Mouse (Mus musculus) CH12.LX (cell line): Measurements from ENCODE around the gene Ccdc6. TPM values are rescaled to one million over a fixed set of nuclear protein-coding genes. Genes with fewer than 3 reads are reported as not detected.

Source experiments
- DNase-seq: peaks from one replicate; pipeline ENCODE4 v3.0.0-alpha.2; 2013; ENCODE audit errors: extremely low read depth
- H3K27ac ChIP-seq: 2 replicates; pipeline ENCODE4 v1.5.1; 2012; ENCODE audit warnings: low read depth, mild to moderate bottlenecking, control low read depth, moderate library complexity; ENCODE audit not compliant: insufficient read depth
- H3K27me3 ChIP-seq: replicated peaks from 2 replicates; pipeline ENCODE3; 2012; ENCODE audit warnings: inconsistent platforms
- H3K36me3 ChIP-seq, 2 experiments: replicated peaks in 1 of 2; 2 replicates each; pipeline versions ENCODE3 to v1.6.1; 2012; ENCODE audit warnings: inconsistent platforms in 1 of 2, low read length in 1 of 2, mild to moderate bottlenecking in 1 of 2, mixed read lengths in 1 of 2, moderate library complexity in 1 of 2; ENCODE audit not compliant: control insufficient read depth in 1 of 2, insufficient read depth in 1 of 2
- H3K4me1 ChIP-seq, 2 experiments: 2 replicates each; pipeline ENCODE4 v1.6.1; 2012; ENCODE audit warnings: inconsistent platforms in 1 of 2, moderate library complexity in 1 of 2; ENCODE audit not compliant: insufficient read depth in 2 of 2, control insufficient read depth in 1 of 2
- H3K4me2 ChIP-seq: 2 replicates; pipeline ENCODE4 v1.6.1; 2012; ENCODE audit warnings: low read depth, mild to moderate bottlenecking, control low read depth; ENCODE audit not compliant: poor library complexity, insufficient read depth, severe bottlenecking
- H3K4me3 ChIP-seq, 3 experiments: fragments of 150-350 bp in 1 of 3; sonication (generic) in 1 of 3; replicated peaks in 1 of 3; 2 replicates each; pipeline versions ENCODE3 to v1.5.1; 2011 to 2012; ENCODE audit warnings: low read depth in 2 of 3, low read length in 2 of 3, mild to moderate bottlenecking in 2 of 3, moderate library complexity in 2 of 3, control low read depth in 1 of 3, improper control_type of control experiment in 1 of 3, inconsistent platforms in 1 of 3, mixed read lengths in 1 of 3; ENCODE audit not compliant: poor library complexity in 1 of 3
- H3K79me2 ChIP-seq: replicated peaks from 2 replicates; pipeline ENCODE4 v1.6.1; 2012; ENCODE audit warnings: mild to moderate bottlenecking, moderate library complexity; ENCODE audit not compliant: control insufficient read depth, poor library complexity, insufficient read depth, severe bottlenecking; ENCODE audit errors: extremely low read depth
- H3K9ac ChIP-seq: 2 replicates; pipeline ENCODE4 v1.6.1; 2012; ENCODE audit warnings: low read depth, mild to moderate bottlenecking, control low read depth, moderate library complexity; ENCODE audit not compliant: insufficient read depth
- H3K9me3 ChIP-seq: replicated peaks from 2 replicates; pipeline ENCODE3; 2012; ENCODE audit warnings: low read length, inconsistent platforms, mixed read lengths
- BHLHE40 ChIP-seq: IDR thresholded peaks from 2 replicates; pipeline ENCODE4 v1.6.1; 2011; ENCODE audit warnings: mild to moderate bottlenecking, low read depth, low read length, improper control_type of control experiment
- CHD1 ChIP-seq: IDR thresholded peaks from 2 replicates; pipeline ENCODE4 v1.6.1; 2012; ENCODE audit warnings: low read depth, low read length, improper control_type of control experiment, inconsistent platforms
- CHD2 ChIP-seq: IDR thresholded peaks from 2 replicates; pipeline ENCODE4 v1.6.1; 2011; ENCODE audit warnings: low read length, improper control_type of control experiment
- E2F4 ChIP-seq: IDR thresholded peaks from 2 replicates; pipeline ENCODE4 v1.6.1; 2011; ENCODE audit warnings: low read depth, low read length, improper control_type of control experiment; ENCODE audit not compliant: insufficient replicate concordance
- GABPA ChIP-seq: IDR thresholded peaks from 2 replicates; pipeline ENCODE4 v1.6.1; 2012; ENCODE audit warnings: low read depth, low read length, improper control_type of control experiment, inconsistent platforms; ENCODE audit not compliant: insufficient replicate concordance
- JUN ChIP-seq: IDR thresholded peaks from 2 replicates; pipeline ENCODE4 v1.6.1; 2011; ENCODE audit warnings: low read depth, mild to moderate bottlenecking, low read length, improper control_type of control experiment, moderate library complexity; ENCODE audit not compliant: insufficient read depth
- MAFK ChIP-seq: IDR thresholded peaks from 2 replicates; pipeline ENCODE4 v1.6.1; 2011; ENCODE audit warnings: low read length, improper control_type of control experiment; ENCODE audit not compliant: insufficient replicate concordance
- MAX ChIP-seq: IDR thresholded peaks from 2 replicates; pipeline ENCODE4 v1.6.1; 2011; ENCODE audit warnings: low read length, improper control_type of control experiment
- MAZ ChIP-seq: IDR thresholded peaks from 2 replicates; pipeline ENCODE4 v1.6.1; 2012; ENCODE audit warnings: low read depth, mild to moderate bottlenecking, inconsistent platforms, low read length, improper control_type of control experiment, moderate library complexity
- MEF2A ChIP-seq: IDR thresholded peaks from 2 replicates; pipeline ENCODE4 v1.6.1; 2014; ENCODE audit warnings: low read depth, mild to moderate bottlenecking, inconsistent platforms, low read length, improper control_type of control experiment, borderline replicate concordance
- MXI1 ChIP-seq: IDR thresholded peaks from 2 replicates; pipeline ENCODE4 v1.6.1; 2011; ENCODE audit warnings: mild to moderate bottlenecking, low read depth, low read length, improper control_type of control experiment
- MYC ChIP-seq: IDR thresholded peaks from 2 replicates; pipeline ENCODE4 v1.6.1; 2011; ENCODE audit warnings: low read depth, mild to moderate bottlenecking, improper control_type of control experiment, low read length
- POLR2A ChIP-seq: IDR thresholded peaks from 2 replicates; pipeline ENCODE4 v1.6.1; 2011; ENCODE audit warnings: low read depth, mild to moderate bottlenecking, improper control_type of control experiment, low read length
- RAD21 ChIP-seq: IDR thresholded peaks from 2 replicates; pipeline ENCODE4 v1.6.1; 2011; ENCODE audit warnings: low read depth, mild to moderate bottlenecking, low read length, improper control_type of control experiment, moderate library complexity
- RCOR1 ChIP-seq: conservative IDR thresholded peaks from 2 replicates; pipeline ENCODE4 v1.6.1; 2012; ENCODE audit warnings: low read depth, mild to moderate bottlenecking, inconsistent platforms, low read length, improper control_type of control experiment
- SIN3A ChIP-seq: IDR thresholded peaks from 2 replicates; pipeline ENCODE4 v1.6.1; 2012; ENCODE audit warnings: low read length, improper control_type of control experiment, inconsistent platforms
- TCF12 ChIP-seq: IDR thresholded peaks from 2 replicates; pipeline ENCODE4 v1.6.1; 2014; ENCODE audit warnings: low read depth, mild to moderate bottlenecking, inconsistent platforms, low read length, improper control_type of control experiment
- UBTF ChIP-seq: IDR thresholded peaks from 2 replicates; pipeline ENCODE4 v1.6.1; 2012; ENCODE audit warnings: low read depth, mild to moderate bottlenecking, inconsistent platforms, low read length, improper control_type of control experiment, moderate library complexity
- USF1 ChIP-seq: IDR thresholded peaks from 2 replicates; pipeline ENCODE4 v1.6.1; 2014; ENCODE audit warnings: low read depth, mild to moderate bottlenecking, inconsistent platforms, low read length, improper control_type of control experiment
- USF2 ChIP-seq: conservative IDR thresholded peaks from 2 replicates; pipeline ENCODE4 v1.6.1; 2011; ENCODE audit warnings: low read depth, low read length, improper control_type of control experiment
- ZC3H11A ChIP-seq: IDR thresholded peaks from 2 replicates; pipeline ENCODE4 v1.6.1; 2012; ENCODE audit warnings: low read depth, mild to moderate bottlenecking, inconsistent platforms, low read length, improper control_type of control experiment
- ZKSCAN1 ChIP-seq: IDR thresholded peaks from 2 replicates; pipeline ENCODE4 v1.6.1; 2012; ENCODE audit warnings: low read depth, inconsistent platforms, low read length, improper control_type of control experiment, borderline replicate concordance
- ZMIZ1 ChIP-seq: IDR thresholded peaks from 2 replicates; pipeline ENCODE4 v1.6.1; 2012; ENCODE audit warnings: low read depth, mild to moderate bottlenecking, inconsistent platforms, low read length, improper control_type of control experiment
- ZNF384 ChIP-seq: IDR thresholded peaks from 2 replicates; pipeline ENCODE4 v1.6.1; 2012; ENCODE audit warnings: low read depth, low read length, improper control_type of control experiment, inconsistent platforms
- dilution Hi-C: fragments of 300-500 bp; cut with MboI; formaldehyde crosslinking; loops from 2 replicates; pipeline ENCODE4 v1.14.3; 2020; ENCODE audit warnings: low sequenced_read_pairs; ENCODE audit not compliant: extremely low pct_unique_long_range_greater_than_20kb, extremely low pct_ligation_motif_present
- in situ Hi-C: fragments of 300-500 bp; cut with MboI; formaldehyde crosslinking; loops from 3 replicates; pipeline ENCODE4 v1.14.3; 2019; ENCODE audit warnings: low sequenced_read_pairs, low pct_ligation_motif_present, low pct_unique_long_range_greater_than_20kb, mixed read lengths
- polyA plus RNA-seq: library from polyadenylated mRNA; unstranded; fragments of >175 nt; gene quantifications from 2 replicates; pipeline ENCODE4 v1.2.1, GENCODE M21; 2012; ENCODE audit warnings: low read depth; ENCODE audit not compliant: insufficient read length
- total RNA-seq, 2 experiments: library from RNA; depleted of rRNA; stranded (reverse); fragments of 300-350 nt in 1 of 2; fragments of >200 nt in 1 of 2; gene quantifications; 2 replicates each; pipeline ENCODE4 v1.2.3; 2012 to 2014

The Ccdc6 gene
- total and polyA plus RNA-seq, 3 experiments: 19.7 to 36.7 (median 33.5) TPM

DNA sequence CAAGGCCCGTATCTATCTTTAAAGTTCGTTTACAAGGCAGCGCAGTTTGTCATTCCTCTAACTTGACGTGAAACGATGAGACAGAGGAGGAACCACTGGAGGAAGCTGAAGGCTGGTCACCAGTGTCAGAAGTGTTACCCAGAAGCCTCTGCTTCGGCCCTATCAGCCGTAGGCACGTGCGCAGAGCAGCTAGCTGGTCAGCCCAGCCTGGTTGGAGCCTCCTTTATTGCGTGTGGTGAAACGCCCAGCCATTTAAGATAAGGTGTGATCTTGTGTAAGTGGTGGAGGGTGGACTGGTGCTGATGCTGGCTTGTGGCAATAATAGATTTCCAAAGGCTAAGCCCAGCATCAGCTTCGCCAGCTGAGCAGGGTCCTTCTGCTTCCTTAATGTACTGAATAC is 43.5 kb downstream of the Ccdc6 start:
- TF ChIP-seq CHD2 (no peak), ZKSCAN1 (no peak), MEF2A (no peak), USF1 (no peak), TCF12 (no peak), CHD1 (no peak), RCOR1 (no peak), RAD21 (no peak), MXI1 (no peak), ZC3H11A (no peak), GABPA (no peak), MAZ (no peak), ZNF384 (no peak), USF2 (no peak), SIN3A (no peak), UBTF (no peak), MYC (no peak)
- dilution Hi-C loops (no loop called here), in situ Hi-C loops (no loop called here)
- H3K79me2 ChIP-seq: peaks cover 20% of the 10 kb centered on the region
- H3K27me3 ChIP-seq: no peaks in the 10 kb centered on the region
- no peak overlapping the region for H3K27ac ChIP-seq
- peaks cover 18 to 51% of the 10 kb centered on the region in 2 experiments for H3K36me3 ChIP-seq
- no peak overlapping the region for H3K9ac ChIP-seq
- DNase-seq: no peak
- H3K4me1 ChIP-seq: peaks cover 0 to 14% of the 10 kb centered on the region in 2 experiments; a peak in 2 of 4 replicates
- H3K4me2 ChIP-seq: no peak overlapping the region
- H3K4me3 ChIP-seq: no peak overlapping the region
- H3K9me3 ChIP-seq: peaks cover 4% of the 10 kb centered on the region

DNA sequence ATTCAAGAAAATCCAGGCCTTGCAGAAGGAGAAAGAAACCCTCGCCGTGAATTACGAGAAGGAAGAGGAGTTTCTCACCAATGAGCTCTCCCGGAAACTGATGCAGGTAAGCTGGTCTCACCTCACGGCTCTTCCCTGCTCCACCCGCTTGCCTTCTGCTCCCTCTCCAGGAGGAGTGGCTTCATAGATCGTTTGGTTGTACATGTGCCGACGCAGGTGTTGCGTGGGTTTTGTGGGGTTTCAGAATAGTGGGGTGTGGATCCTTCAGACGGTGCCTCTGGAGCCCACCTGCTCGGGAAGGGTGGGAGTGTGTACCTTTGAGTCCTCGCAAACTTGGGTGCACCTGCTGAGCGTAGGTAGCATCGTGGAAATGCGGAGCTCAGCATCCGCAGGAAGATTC is 45.7 kb downstream of the Ccdc6 start:
- H3K36me3 ChIP-seq: peaks cover 30 to 71% of the 10 kb centered on the region in 2 experiments
- dilution Hi-C loops: no loop called here
- DNase-seq: no peak

More for the DNA sequence above, 45.7 kb downstream of the Ccdc6 start:
- Histone ChIP-seq H3K27me3 (no peaks in the 10 kb centered on the region), H3K4me2 (no peak overlapping the region), H3K4me1 (peaks cover 0 to 11% of the 10 kb centered on the region in 2 experiments; a peak in 2 of 4 replicates), H3K27ac (no peak overlapping the region), H3K9me3 (peaks cover 7% of the 10 kb centered on the region), H3K4me3 (no peak overlapping the region), H3K79me2 (peaks cover 18% of the 10 kb centered on the region), H3K9ac (no peak overlapping the region)
- in situ Hi-C loops: no loop called here
- no peak for TF ChIP-seq ZMIZ1
- TF ChIP-seq MAZ: no peak
- TF ChIP-seq MAX: no peak
- no peak for TF ChIP-seq POLR2A
- TF ChIP-seq UBTF: no peak
- TF ChIP-seq RAD21: no peak
- TF ChIP-seq E2F4: no peak
- no peak for TF ChIP-seq MAFK
- TF ChIP-seq MXI1: no peak
- TF ChIP-seq BHLHE40: no peak
- TF ChIP-seq JUN: no peak
- TF ChIP-seq CHD2: no peak
